Mouse (Mus musculus) heart, adult 2 months (tissue): ENCODE measurements around the gene Sorcs2.

Experiments
- EP300 ChIP-seq: fragments of 200-500 bp; IDR thresholded peaks from 2 replicates; pipeline ENCODE4 v1.6.1; 2011; ENCODE audit warnings: low read depth, low read length, control low read depth; ENCODE audit not compliant: insufficient read depth
- POLR2A ChIP-seq: fragments of 200-500 bp; IDR thresholded peaks from 2 replicates; pipeline ENCODE4 v1.6.1; 2011; ENCODE audit warnings: mild to moderate bottlenecking, low read depth, low read length, control low read depth; ENCODE audit not compliant: insufficient read depth

- no peak for TF ChIP-seq EP300
- TF ChIP-seq POLR2A = no peak
Measured at GRCm38 (mm10) chr5:36043154-36043553, 354.8 kb downstream of the Sorcs2 start.
